Mouse (Mus musculus): ENCODE data around the gene Uaca. TPM values are rescaled to one million over a fixed set of nuclear protein-coding genes. Genes with fewer than 3 reads are reported as not detected.

The Uaca gene
- polyA plus RNA-seq, 1 experiment: 11.1 TPM

DNA sequence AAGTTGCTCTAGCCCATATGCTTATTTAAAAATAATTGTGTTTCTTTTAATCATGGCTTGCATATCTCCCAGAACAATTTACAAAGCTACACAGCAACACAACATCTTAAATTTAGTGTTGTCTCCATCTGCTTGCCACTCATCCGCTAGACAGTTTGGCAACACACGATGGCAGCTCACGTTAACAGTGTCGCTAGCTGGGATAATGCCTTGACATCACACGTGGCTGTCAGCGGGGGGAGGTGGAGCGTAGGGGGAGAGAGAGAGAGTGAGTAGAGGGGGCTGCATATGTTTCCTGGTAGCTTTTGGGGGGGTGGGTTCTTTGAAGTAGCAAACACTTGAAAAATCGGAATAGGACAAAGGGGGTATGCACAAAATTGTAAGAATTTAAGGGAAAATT lies 82.2 kb downstream of the Uaca start:
- Histone ChIP-seq H3K27me3 (ENCODE audit: control insufficient read depth, insufficient read depth, low read length) (no peaks in the 10 kb centered on the region), H3K4me3 (ENCODE audit: control insufficient read depth, low read depth, low read length) (no peak overlapping the region), H3K36me3 (ENCODE audit: control insufficient read depth, insufficient read depth, low read length) (no peaks in the 10 kb centered on the region; the same call in 1 of the 2 replicates), H3K4me1 (ENCODE audit: control insufficient read depth, insufficient read depth, low read length) (no peaks in the 10 kb centered on the region), H3K27ac (ENCODE audit: control insufficient read depth, insufficient read depth, low read depth, low read length) (no peak overlapping the region)
- TF ChIP-seq POLR2A (IDR thresholded peaks at IDR 0.05; ENCODE audit: control insufficient read depth, low read depth, low read length): no peak
- TF ChIP-seq CTCF (IDR thresholded peaks at IDR 0.05; ENCODE audit: control insufficient read depth, insufficient read depth, insufficient replicate concordance, low read depth, low read length): no peak

DNA sequence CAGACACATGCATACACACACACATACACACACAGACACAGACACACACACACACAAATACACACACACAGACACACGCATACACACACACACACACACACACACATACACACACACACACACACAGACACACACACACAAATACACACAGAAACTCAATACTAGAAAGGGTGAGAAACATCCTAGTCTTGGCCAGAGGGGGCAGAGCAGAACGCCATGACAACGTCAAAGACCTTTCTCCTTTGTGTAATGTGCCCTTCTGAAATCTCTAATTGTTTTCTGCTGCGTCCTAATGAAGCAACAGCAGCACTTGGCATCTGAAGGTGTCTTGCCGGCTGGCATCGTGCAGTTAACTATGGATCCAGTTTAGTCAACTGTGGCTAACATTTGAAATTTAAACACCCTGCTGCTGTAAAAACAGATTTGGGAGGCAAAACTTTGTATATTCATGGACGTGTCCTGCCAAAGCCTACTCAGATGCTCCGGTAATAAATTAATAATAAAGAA lies 83.8 kb downstream of the Uaca start:
- Histone ChIP-seq H3K27ac (ENCODE audit: control insufficient read depth, insufficient read depth, low read depth, low read length) (no peak overlapping the region), H3K4me3 (ENCODE audit: control insufficient read depth, low read depth, low read length) (no peak overlapping the region), H3K4me1 (ENCODE audit: control insufficient read depth, insufficient read depth, low read length) (no peaks in the 10 kb centered on the region), H3K27me3 (ENCODE audit: control insufficient read depth, insufficient read depth, low read length) (no peaks in the 10 kb centered on the region), H3K36me3 (ENCODE audit: control insufficient read depth, insufficient read depth, low read length) (no peaks in the 10 kb centered on the region; the same call in 1 of the 2 replicates)
- TF ChIP-seq CTCF (IDR thresholded peaks at IDR 0.05; ENCODE audit: control insufficient read depth, insufficient read depth, insufficient replicate concordance, low read depth, low read length) (no peak), POLR2A (IDR thresholded peaks at IDR 0.05; ENCODE audit: control insufficient read depth, low read depth, low read length) (no peak)

DNA sequence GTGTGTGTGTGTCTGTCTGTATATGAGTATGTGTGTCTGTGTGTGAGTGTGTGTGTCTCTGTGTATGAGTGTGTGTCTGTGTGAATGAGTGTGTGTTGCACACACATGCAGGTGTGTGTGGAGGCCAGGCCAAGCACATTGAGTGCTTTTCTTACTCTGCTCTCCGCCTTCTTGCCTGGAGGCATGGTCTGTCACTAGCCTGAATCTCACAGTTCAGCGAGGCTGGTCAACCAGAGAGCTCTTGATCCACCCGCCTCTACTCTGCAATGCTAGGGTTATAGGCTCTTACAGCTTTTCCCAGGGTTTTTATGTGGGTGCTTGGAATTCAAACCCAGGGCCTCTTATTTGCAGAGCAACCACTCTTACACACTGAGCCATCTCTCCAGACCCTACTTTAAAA lies 84.3 kb downstream of the Uaca start:
- Histone ChIP-seq H3K4me3 (ENCODE audit: control insufficient read depth, low read depth, low read length) (no peak overlapping the region), H3K27me3 (ENCODE audit: control insufficient read depth, insufficient read depth, low read length) (no peaks in the 10 kb centered on the region), H3K27ac (ENCODE audit: control insufficient read depth, insufficient read depth, low read depth, low read length) (no peak overlapping the region), H3K36me3 (ENCODE audit: control insufficient read depth, insufficient read depth, low read length) (no peaks in the 10 kb centered on the region; the same call in 1 of the 2 replicates), H3K4me1 (ENCODE audit: control insufficient read depth, insufficient read depth, low read length) (no peaks in the 10 kb centered on the region)
- no peak for TF ChIP-seq POLR2A (IDR thresholded peaks at IDR 0.05; ENCODE audit: control insufficient read depth, low read depth, low read length)
- no peak for TF ChIP-seq CTCF (IDR thresholded peaks at IDR 0.05; ENCODE audit: control insufficient read depth, insufficient read depth, insufficient replicate concordance, low read depth, low read length)

DNA sequence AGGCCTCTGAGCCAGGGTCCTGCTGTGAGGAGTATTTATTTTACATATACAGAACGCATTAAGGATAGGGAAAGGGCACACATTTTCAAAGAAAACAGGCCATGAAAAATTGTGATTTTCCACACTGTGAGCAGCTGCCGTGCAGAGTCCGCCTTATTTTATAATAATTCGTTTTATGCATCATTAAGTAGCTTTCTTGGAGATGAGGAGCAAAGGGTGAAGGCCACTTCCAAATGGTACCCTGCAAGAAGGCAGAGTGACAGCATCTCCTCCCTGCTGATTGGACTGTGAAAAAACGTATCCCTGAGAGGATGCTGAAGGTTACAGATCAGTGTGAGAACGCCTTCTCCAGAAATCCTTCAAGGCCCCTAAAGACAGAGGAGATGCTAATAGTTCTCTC lies 90.8 kb downstream of the Uaca start:
- no peak overlapping the region for H3K27ac ChIP-seq (ENCODE audit: control insufficient read depth, insufficient read depth, low read depth, low read length)
- TF ChIP-seq POLR2A (IDR thresholded peaks at IDR 0.05; ENCODE audit: control insufficient read depth, low read depth, low read length) (no peak), CTCF (IDR thresholded peaks at IDR 0.05; ENCODE audit: control insufficient read depth, insufficient read depth, insufficient replicate concordance, low read depth, low read length) (no peak)
- H3K27me3 ChIP-seq (ENCODE audit: control insufficient read depth, insufficient read depth, low read length): no peaks in the 10 kb centered on the region
- no peaks in the 10 kb centered on the region for H3K4me1 ChIP-seq (ENCODE audit: control insufficient read depth, insufficient read depth, low read length)
- H3K36me3 ChIP-seq (ENCODE audit: control insufficient read depth, insufficient read depth, low read length): no peaks in the 10 kb centered on the region; the same call in 1 of the 2 replicates
- H3K4me3 ChIP-seq (ENCODE audit: control insufficient read depth, low read depth, low read length): no peak overlapping the region

DNA sequence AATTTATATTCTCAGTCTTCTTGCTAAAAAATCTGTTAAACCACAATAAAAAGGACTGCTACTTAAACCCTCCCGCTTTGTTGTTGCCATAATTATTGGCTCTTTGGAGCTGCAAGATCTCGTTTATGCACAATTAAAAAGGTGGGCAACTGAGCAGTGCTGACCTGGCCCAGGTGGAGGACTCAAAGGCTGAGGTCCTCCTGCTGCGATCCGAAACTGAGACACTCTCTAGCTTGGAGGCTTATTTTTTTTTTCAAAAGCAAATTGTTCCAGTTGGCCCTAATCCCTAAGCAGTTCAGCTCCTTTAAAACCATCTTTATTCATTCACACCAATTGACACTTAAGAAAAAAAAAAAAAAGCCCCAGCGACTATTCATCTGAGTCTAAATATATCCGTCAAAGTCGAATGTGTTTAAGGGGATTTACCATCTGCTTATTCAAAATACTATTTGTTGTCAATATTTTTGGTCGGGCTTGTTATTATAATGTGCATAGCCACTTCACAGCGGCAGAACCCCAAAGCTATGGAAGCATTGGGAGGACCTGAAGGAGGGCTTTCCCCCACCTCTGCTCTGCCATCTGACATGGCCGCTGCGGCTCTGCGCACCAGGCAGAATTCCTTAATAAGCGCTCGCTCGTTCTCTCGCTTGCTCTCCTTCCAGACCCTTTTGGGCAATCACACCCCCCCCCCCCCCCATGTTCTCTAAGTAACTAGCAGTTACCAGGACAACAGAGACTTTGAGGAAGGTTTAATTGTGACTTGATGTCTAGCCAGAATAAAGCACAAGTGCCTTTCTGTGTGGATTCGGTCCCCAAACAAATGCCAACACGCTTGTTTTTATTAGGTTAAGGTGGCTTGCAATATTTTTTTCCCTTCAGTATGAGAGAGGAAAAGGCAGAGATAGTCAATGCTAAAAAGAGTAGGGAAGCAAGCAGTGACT lies 92.4 kb downstream of the Uaca start:
- TF ChIP-seq CTCF (IDR thresholded peaks at IDR 0.05; ENCODE audit: control insufficient read depth, insufficient read depth, insufficient replicate concordance, low read depth, low read length): no peak
- TF ChIP-seq POLR2A (IDR thresholded peaks at IDR 0.05; ENCODE audit: control insufficient read depth, low read depth, low read length): no peak
- no peaks in the 10 kb centered on the region for H3K27me3 ChIP-seq (ENCODE audit: control insufficient read depth, insufficient read depth, low read length)
- no peaks in the 10 kb centered on the region for H3K36me3 ChIP-seq (ENCODE audit: control insufficient read depth, insufficient read depth, low read length)
- no peaks in the 10 kb centered on the region for H3K4me1 ChIP-seq (ENCODE audit: control insufficient read depth, insufficient read depth, low read length)
- no peak overlapping the region for H3K27ac ChIP-seq (ENCODE audit: control insufficient read depth, insufficient read depth, low read depth, low read length)
- no peak overlapping the region for H3K4me3 ChIP-seq (ENCODE audit: control insufficient read depth, low read depth, low read length)

DNA sequence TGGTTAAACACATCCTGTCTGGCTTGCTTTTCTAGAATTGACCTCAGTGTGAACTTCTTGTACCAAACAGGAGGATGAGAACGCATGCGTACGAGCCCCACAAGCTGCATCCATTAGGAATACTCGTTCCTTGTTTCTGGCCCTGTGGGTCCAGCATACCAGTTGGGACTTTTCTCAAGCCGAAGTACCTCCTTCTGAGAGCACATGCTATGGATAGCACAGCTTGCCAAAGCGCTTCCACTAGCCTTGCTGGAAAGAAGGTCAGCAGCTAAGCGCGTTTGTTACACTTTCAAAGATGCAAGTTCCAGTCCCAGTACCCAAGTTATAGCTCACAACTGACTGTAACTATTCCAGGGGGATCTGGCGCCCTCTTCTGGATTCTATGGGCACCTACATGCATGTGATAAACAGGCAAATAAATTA lies 93.1 kb downstream of the Uaca start:
- no peaks in the 10 kb centered on the region for H3K4me1 ChIP-seq (ENCODE audit: control insufficient read depth, insufficient read depth, low read length)
- no peak for TF ChIP-seq POLR2A (IDR thresholded peaks at IDR 0.05; ENCODE audit: control insufficient read depth, low read depth, low read length)
- no peaks in the 10 kb centered on the region for H3K27me3 ChIP-seq (ENCODE audit: control insufficient read depth, insufficient read depth, low read length)
- no peak overlapping the region for H3K4me3 ChIP-seq (ENCODE audit: control insufficient read depth, low read depth, low read length)
- H3K27ac ChIP-seq (ENCODE audit: control insufficient read depth, insufficient read depth, low read depth, low read length): no peak overlapping the region
- H3K36me3 ChIP-seq (ENCODE audit: control insufficient read depth, insufficient read depth, low read length): no peaks in the 10 kb centered on the region

DNA sequence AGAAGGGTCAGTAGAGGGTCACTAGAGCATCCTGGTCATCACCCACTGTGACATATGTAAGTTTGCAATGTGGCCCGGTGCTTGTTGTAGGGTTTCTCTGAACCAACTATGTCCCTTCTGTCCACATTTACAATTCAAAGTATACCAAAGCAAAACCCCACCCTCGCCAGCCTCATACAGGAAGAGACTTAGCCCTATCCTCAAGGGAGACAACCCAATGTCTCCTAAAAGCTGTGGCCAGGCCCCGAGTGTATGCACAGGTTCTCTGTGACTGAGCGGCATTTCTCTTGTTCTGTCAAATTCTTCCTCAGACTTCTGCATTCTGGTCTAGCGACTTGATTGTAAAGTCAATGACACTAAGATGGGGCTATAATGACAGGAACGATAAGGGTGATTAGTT lies 99.2 kb downstream of the Uaca start:
- Histone ChIP-seq H3K36me3 (ENCODE audit: control insufficient read depth, insufficient read depth, low read length) (no peaks in the 10 kb centered on the region), H3K4me1 (ENCODE audit: control insufficient read depth, insufficient read depth, low read length) (no peaks in the 10 kb centered on the region; the same call in 1 of the 2 replicates), H3K27me3 (ENCODE audit: control insufficient read depth, insufficient read depth, low read length) (no peaks in the 10 kb centered on the region), H3K27ac (ENCODE audit: control insufficient read depth, insufficient read depth, low read depth, low read length) (no peak overlapping the region), H3K4me3 (ENCODE audit: control insufficient read depth, low read depth, low read length) (no peak overlapping the region)
- TF ChIP-seq CTCF (IDR thresholded peaks at IDR 0.05; ENCODE audit: control insufficient read depth, insufficient read depth, insufficient replicate concordance, low read depth, low read length): no peak
- TF ChIP-seq POLR2A (IDR thresholded peaks at IDR 0.05; ENCODE audit: control insufficient read depth, low read depth, low read length): no peak
